Mouse (Mus musculus) cerebellum, adult 2 months (tissue): ENCODE results near the gene Scaper. TPM values are rescaled to one million over a fixed set of nuclear protein-coding genes. Genes with fewer than 3 reads are reported as not detected.

Experiments used
- DNase-seq, 2 experiments: peaks; one replicate each; pipeline ENCODE4 v3.0.0; 2021
- H3K27ac ChIP-seq: fragments of 200-500 bp; 2 replicates; pipeline ENCODE4 v1.5.1; 2012; ENCODE audit warnings: low read length, control low read depth, inconsistent platforms; ENCODE audit not compliant: insufficient read depth
- H3K27me3 ChIP-seq: fragments of 200-500 bp; 2 replicates; pipeline ENCODE4 v1.6.1; 2012; ENCODE audit warnings: inconsistent platforms, mild to moderate bottlenecking, low read length, moderate library complexity; ENCODE audit not compliant: control insufficient read depth, insufficient read depth
- H3K4me1 ChIP-seq: fragments of 200-500 bp; 2 replicates; pipeline ENCODE4 v1.6.1; 2011; ENCODE audit warnings: low read length; ENCODE audit not compliant: control insufficient read depth, insufficient read depth
- H3K4me3 ChIP-seq: fragments of 200-500 bp; replicated peaks from 2 replicates; pipeline ENCODE3; 2011; ENCODE audit warnings: mild to moderate bottlenecking, low read depth, low read length, control low read depth; ENCODE audit not compliant: insufficient read depth
- CTCF ChIP-seq: fragments of 200-500 bp; IDR thresholded peaks from 2 replicates; pipeline ENCODE4 v1.5.1; 2011; ENCODE audit warnings: low read depth, mild to moderate bottlenecking, control low read depth, low read length, moderate library complexity, borderline replicate concordance; ENCODE audit not compliant: insufficient read depth
- POLR2A ChIP-seq: fragments of 200-500 bp; IDR thresholded peaks from 2 replicates; pipeline ENCODE4 v1.6.1; 2011; ENCODE audit warnings: low read length, control low read depth, borderline replicate concordance; ENCODE audit not compliant: insufficient read depth
- WGBS: fragments of 180-500 bp; shearing (Covaris S2); methylation state at CpG from one replicate; pipeline ENCODE4 v1.1.7; 2018; 5-methylcytosine and 5-hydroxymethylcytosine counted together
- polyA plus RNA-seq: library from polyadenylated mRNA; depleted of rRNA; stranded (reverse); fragments of >200 nt; gene quantifications from 2 replicates; pipeline ENCODE4 v1.2.3, GENCODE M21; 2012; rRNA removed

Scaper gene
- polyA plus RNA-seq, 1 experiment: 11.5 TPM

- TF ChIP-seq POLR2A (no peak), CTCF (no peak)
- 72% methylated on average over 3 of the region's 3 CpGs for WGBS
- H3K27ac ChIP-seq: no peak overlapping the region
These were observed 430.0 kb downstream of the Scaper start for GRCm38 (mm10) chr9:55507922-55508321.

More at GRCm38 (mm10) chr9:55507922-55508321, 430.0 kb downstream of the Scaper start:
- peaks cover 3% of the 10 kb centered on the region; the same call in 1 of the 2 replicates for H3K4me1 ChIP-seq
- no peak for DNase-seq
- H3K4me3 ChIP-seq: no peak overlapping the region
- H3K27me3 ChIP-seq: no peaks in the 10 kb centered on the region

Other genes with a start within 250 kb of the Scaper start
- not detected in 2 replicates for gene 4930563M21Rik, start 72.4 kb upstream of the Scaper start, polyA plus RNA-seq
- gene Rcn2, start 103.7 kb upstream of the Scaper start, polyA plus RNA-seq: 134 and 151 TPM in 2 replicates
- gene Pstpip1, start 151.8 kb upstream of the Scaper start, polyA plus RNA-seq: 3.3 and 5.0 TPM in 2 replicates
- 515 and 542 TPM in 2 replicates for gene Tspan3, start 227.4 kb upstream of the Scaper start, polyA plus RNA-seq